Mouse (Mus musculus) neural tube, embryonic 13.5 days (tissue): Measurements from ENCODE around the gene Ndufs5. TPM values are rescaled to one million over a fixed set of nuclear protein-coding genes. Genes with fewer than 3 reads are reported as not detected.

ENCODE experiments used
- ATAC-seq: fragments of 200-750 bp; cut with Nextera tagmentation; 2 replicates; pipeline ENCODE4 v1.8.0; 2017; ENCODE audit warnings: low read depth, mild to moderate bottlenecking, moderate TSS enrichment, moderate library complexity
- H3K27ac ChIP-seq: fragments of 300-500 bp; sonication (generic); replicated peaks from 2 replicates; pipeline ENCODE4 v1.5.1; 2015; ENCODE audit warnings: moderate library complexity, mild to moderate bottlenecking, inconsistent platforms
- H3K27me3 ChIP-seq: fragments of 300-500 bp; sonication (generic); 2 replicates; pipeline ENCODE4 v1.6.1; 2015; ENCODE audit warnings: mild to moderate bottlenecking, inconsistent platforms
- H3K36me3 ChIP-seq: fragments of 300-500 bp; sonication (generic); 2 replicates; pipeline ENCODE4 v1.6.1; 2015; ENCODE audit warnings: mild to moderate bottlenecking, inconsistent platforms
- H3K4me1 ChIP-seq: fragments of 300-500 bp; sonication (generic); replicated peaks from 2 replicates; pipeline ENCODE4 v1.6.1; 2015; ENCODE audit warnings: inconsistent platforms
- H3K4me2 ChIP-seq: fragments of 300-500 bp; sonication (generic); 2 replicates; pipeline ENCODE4 v1.6.1; 2015; ENCODE audit warnings: inconsistent platforms, mild to moderate bottlenecking, moderate library complexity
- H3K4me3 ChIP-seq: fragments of 300-500 bp; sonication (generic); 2 replicates; pipeline ENCODE4 v1.5.1; 2015; ENCODE audit warnings: mild to moderate bottlenecking, inconsistent platforms
- H3K9ac ChIP-seq: fragments of 300-500 bp; sonication (generic); 2 replicates; pipeline ENCODE4 v1.6.1; 2015; ENCODE audit warnings: moderate library complexity, mild to moderate bottlenecking, inconsistent platforms
- H3K9me3 ChIP-seq: fragments of 300-500 bp; sonication (generic); 2 replicates; pipeline ENCODE4 v1.6.1; 2016; ENCODE audit warnings: inconsistent platforms
- WGBS: fragments of 180-500 bp; shearing (Covaris S2); methylation state at CpG from one replicate; pipeline ENCODE4 v1.1.7; 2015; 5-methylcytosine and 5-hydroxymethylcytosine counted together
- polyA plus RNA-seq: library from polyadenylated mRNA; unstranded; fragments of >200 nt; fragmentation: Nextera tagmentation; extraction: Ambion mirVana; gene quantifications from 2 replicates; pipeline ENCODE4 v1.2.1, GENCODE M21; 2015

Ndufs5 gene
- 469 and 474 TPM in 2 replicates for polyA plus RNA-seq

DNA sequence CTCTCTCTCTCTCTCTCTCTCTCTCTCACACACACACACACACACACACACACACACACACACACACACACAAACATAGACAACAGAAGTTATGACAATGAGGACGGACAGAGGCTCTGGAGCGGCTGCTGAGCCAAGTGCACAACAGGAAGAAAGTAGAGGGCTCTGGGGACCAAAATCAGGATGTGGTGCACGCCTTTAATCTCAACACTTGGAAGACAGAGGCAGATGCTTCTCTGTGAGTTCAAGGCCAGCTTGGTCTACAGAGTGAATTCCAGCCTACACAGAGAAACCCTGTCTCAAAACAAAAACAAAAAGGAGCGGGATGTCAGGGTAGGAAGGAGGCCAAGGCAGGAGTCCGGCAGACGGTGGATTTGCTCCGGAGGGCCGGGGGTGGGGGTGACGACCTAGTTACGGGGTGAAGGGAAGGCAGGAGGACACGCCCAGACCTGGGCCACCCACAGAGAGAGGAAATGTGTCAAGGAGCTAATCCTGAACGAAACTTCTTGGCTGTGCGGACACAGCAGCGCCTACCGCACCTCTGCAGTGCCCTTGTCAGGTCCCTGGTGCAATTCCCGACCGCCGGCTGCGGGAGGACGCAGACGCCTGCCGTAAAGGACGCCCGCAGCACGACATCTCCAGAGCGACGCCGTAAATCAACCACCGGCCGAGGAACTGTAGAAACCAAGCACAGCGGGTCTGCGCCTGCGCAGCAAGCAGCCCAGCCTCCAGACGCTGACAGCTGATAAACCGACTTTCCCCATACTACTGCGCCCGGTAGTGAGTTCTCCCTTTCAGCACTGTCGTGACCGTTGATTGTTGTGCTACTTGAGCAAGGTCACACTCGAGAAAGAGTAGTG lies at the start of gene Ndufs5:
TSS of gene Ndufs5 (minus strand) at position 629 of the 860 bp plus-strand sequence.
- peak within 1 kb of the TSS; percentile 80 for H3K27ac ChIP-seq
- H3K9ac ChIP-seq = peak within 1 kb of the TSS; percentile 90
- peak; percentile 97 for ATAC-seq
- under 1% methylated on average over 40 of the region's 40 CpGs for WGBS
- H3K9me3 ChIP-seq = no peaks in the 10 kb centered on the region
- no peaks in the 10 kb centered on the region for H3K27me3 ChIP-seq
- H3K4me1 ChIP-seq = peaks cover 13% of the 10 kb centered on the region
- H3K4me3 ChIP-seq = peak within 1 kb of the TSS; percentile 70
- H3K36me3 ChIP-seq = peaks cover 25% of the 10 kb centered on the region
- H3K4me2 ChIP-seq = peak within 1 kb of the TSS; percentile 67

DNA sequence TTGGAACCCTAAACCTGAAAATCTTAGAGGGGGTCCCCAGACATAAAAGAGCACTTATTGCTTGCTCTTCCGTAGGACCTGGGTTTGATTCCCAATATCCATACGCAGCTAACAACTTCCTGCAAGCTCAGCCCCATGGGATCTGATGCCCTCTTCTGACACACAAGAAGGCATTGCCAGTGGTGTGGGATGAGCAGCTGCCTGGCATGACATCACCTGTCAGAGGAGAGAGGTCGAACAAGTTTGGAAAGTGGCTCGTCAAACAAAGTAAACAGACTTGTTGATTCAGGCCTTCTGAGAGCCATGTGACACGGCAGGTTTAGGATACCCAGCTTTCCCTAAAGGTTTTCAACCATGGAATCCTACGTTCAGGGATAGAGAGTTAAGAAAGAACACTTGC lies 47.1 kb upstream of the Ndufs5 start:
- H3K9me3 ChIP-seq = no peaks in the 10 kb centered on the region
- ATAC-seq = no peak
- H3K27ac ChIP-seq = no peak overlapping the region
- H3K36me3 ChIP-seq = no peaks in the 10 kb centered on the region
- 79% methylated on average over 6 of the region's 6 CpGs for WGBS
- H3K4me1 ChIP-seq = no peaks in the 10 kb centered on the region
- H3K27me3 ChIP-seq = no peaks in the 10 kb centered on the region
- no peak overlapping the region for H3K9ac ChIP-seq
- no peak overlapping the region for H3K4me2 ChIP-seq
- no peak overlapping the region for H3K4me3 ChIP-seq

DNA sequence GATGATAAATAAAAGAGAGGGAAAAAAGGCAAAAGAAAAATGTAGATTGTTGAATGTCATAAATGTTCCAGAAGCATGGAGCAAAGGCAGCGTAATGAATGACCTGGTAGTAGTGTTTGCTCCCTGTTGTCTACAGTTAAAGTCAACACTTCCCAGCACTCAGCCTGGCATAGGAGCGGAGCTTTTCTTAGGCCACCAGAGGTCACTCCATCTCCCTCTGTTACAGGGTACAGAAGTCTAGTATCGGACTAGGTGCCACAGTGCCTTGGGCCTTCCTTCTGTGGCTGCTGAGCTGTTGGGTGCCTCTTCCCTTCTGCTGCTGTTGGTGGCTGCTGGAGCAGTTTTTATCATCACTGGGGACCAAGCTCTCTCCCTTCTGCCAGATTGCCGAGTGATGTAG lies 40.3 kb upstream of the Ndufs5 start:
- Histone ChIP-seq H3K4me3 (no peak overlapping the region), H3K9me3 (no peaks in the 10 kb centered on the region), H3K27me3 (no peaks in the 10 kb centered on the region), H3K4me1 (no peaks in the 10 kb centered on the region), H3K9ac (no peak overlapping the region), H3K27ac (no peak overlapping the region), H3K4me2 (no peak overlapping the region), H3K36me3 (no peaks in the 10 kb centered on the region)
- WGBS = 61% methylated on average over 4 of the region's 4 CpGs
- no peak for ATAC-seq

DNA sequence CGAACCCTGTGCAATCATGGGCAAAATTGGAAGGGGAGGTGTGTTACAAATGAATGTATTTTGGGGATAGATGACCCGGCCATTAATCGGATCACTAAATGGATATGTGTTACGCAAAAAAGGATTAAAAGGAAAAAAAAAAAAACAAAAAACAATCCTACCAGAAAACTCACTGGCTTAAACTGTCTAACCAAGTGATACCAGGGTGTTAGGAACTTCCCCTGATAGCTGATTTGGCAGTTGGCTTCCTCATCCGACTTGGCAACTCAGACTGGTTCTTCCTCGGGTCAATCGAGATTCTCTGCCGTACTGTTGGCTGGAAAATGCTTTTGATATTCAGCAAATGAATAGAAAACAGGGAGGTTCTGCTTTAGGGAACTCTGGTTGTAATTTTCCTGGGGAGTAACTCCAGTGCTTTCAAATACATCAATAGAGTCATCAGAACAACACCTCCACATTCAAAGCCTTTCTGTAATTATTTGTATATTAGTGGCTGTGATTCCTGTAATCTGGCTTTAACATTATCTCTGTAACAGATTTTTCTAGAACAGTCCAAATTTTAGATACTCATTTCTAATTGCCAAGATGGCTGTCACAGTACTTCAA lies 32.8 kb upstream of the Ndufs5 start:
- H3K4me3 ChIP-seq = peak overlapping the region; percentile 100
- H3K4me2 ChIP-seq = peak overlapping the region; percentile 80
- 1% methylated on average over 8 of the region's 8 CpGs for WGBS
- no peak for ATAC-seq
- H3K9ac ChIP-seq = peak overlapping the region; percentile 95
- peak overlapping the region; percentile 52 for H3K27ac ChIP-seq
- H3K27me3 ChIP-seq = peaks cover 8% of the 10 kb centered on the region; the same call in 1 of the 2 replicates
- peaks cover 38% of the 10 kb centered on the region for H3K4me1 ChIP-seq
- no peaks in the 10 kb centered on the region for H3K9me3 ChIP-seq
- no peaks in the 10 kb centered on the region for H3K36me3 ChIP-seq

DNA sequence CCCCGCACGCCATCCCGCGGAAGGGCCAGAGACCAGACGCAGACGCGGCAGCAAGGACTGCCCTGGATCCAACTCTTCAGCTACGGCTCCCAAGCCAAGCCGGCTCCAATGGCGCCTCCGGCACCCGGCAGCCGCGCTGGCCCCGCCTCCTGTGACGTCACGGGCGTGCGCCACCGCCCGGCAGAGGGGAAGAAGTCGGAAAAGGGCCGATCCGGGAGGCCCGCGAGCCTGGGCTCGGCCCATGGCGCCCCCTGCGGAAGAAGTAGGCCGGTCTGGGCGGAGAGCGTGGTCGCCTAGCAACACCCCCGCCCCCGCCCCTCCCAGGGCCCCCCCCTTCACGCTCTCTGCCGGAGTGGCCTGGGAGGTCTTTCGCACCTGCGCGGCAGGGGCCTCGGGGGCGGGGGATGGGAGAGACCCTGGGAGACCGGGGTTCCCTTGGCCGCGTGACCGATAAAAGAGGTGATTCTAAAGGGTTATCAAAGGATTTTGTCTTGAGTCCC lies 32.2 kb upstream of the Ndufs5 start, which contains the start of gene Akirin1:
TSS of gene Akirin1 (minus strand) at position 194 of the 500 bp plus-strand sequence.
- Histone ChIP-seq H3K9me3 (no peaks in the 10 kb centered on the region), H3K4me3 (peak within 1 kb of the TSS; percentile 100), H3K27me3 (peaks cover 8% of the 10 kb centered on the region; the same call in 1 of the 2 replicates), H3K4me2 (peak within 1 kb of the TSS; percentile 80), H3K36me3 (no peaks in the 10 kb centered on the region), H3K4me1 (peaks cover 43% of the 10 kb centered on the region), H3K27ac (peak within 1 kb of the TSS; percentile 97), H3K9ac (peak within 1 kb of the TSS; percentile 95)
- ATAC-seq = peak; percentile 98
- WGBS = under 1% methylated on average over 46 of the region's 46 CpGs

DNA sequence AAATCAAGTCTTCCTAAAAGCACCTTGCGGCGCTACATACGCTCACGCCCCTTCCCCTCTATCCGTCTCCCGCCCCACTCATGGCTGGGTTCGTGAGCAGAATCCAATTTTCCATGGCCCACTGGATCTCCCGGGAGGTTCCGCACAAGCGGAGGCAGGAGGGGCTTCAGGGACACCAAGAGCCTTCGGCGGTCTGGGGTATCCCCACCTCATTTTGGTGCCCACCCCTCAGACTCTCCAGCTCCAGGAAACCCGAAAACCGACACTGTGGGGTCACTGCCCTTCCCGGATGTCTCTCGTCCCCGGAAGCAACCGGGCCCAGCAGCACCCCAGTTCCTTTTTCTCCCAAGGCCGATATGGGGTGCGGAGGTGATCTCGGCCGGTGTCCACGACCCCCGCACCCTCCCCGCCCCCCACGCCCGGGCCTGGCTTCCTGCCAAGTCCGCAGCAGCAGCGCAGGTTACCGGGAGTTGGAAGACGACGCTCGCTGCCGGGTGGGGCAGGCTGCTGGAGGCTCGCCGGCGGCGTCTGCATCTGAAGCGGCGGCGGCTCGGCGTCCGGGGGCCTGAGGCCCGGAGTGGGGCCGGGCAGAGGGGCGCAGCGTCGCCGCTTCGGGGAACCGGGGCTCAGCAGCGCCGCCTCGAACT lies 31.6 kb upstream of the Ndufs5 start:
- Histone ChIP-seq H3K4me2 (peak overlapping the region; percentile 80), H3K27ac (peak overlapping the region; percentile 97), H3K4me3 (peak overlapping the region; percentile 100), H3K9me3 (no peaks in the 10 kb centered on the region), H3K27me3 (peaks cover 8% of the 10 kb centered on the region; the same call in 1 of the 2 replicates), H3K4me1 (peaks cover 49% of the 10 kb centered on the region), H3K36me3 (no peaks in the 10 kb centered on the region), H3K9ac (peak overlapping the region; percentile 95)
- 1% methylated on average over 54 of the region's 55 CpGs for WGBS
- ATAC-seq = peak; percentile 80

DNA sequence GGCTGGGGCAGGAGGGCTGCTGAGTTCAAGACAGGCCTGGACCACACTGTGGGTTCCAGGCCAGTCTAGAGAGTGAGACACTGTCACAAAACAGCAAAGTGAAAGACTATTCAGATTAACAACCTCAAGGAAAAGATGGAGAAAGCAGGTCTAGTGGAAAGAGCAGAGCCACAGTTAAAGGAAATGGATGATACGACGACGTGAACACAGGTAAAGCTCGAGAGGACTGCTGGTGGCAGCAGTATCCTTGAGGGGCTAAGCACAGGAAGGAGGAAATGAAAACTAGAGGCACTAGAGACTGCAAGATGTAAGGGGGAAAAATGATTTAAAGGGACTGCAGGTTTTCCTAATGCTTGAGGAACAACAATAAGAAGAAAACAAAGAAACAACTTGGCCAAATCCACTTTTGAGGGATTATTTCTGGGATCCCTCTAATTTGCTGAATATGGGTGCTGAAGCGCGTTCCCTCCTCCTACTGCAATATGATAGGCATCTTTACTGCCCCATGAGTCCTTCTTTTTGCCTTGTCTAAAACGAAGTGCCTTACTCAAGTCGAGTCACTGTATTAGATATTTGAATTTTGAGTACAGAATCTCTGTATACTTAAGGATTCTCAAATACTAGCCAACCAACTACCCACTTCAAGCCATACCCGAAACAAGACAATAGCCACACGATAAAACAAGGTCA lies 30.9 kb upstream of the Ndufs5 start:
- 14% methylated on average over 10 of the region's 10 CpGs for WGBS
- Histone ChIP-seq H3K36me3 (no peaks in the 10 kb centered on the region), H3K27ac (peak overlapping the region; percentile 97), H3K4me3 (peak overlapping the region; percentile 100), H3K4me2 (peak overlapping the region; percentile 80), H3K27me3 (peaks cover 8% of the 10 kb centered on the region; the same call in 1 of the 2 replicates), H3K9ac (peak overlapping the region; percentile 95), H3K9me3 (no peaks in the 10 kb centered on the region), H3K4me1 (peaks cover 52% of the 10 kb centered on the region)
- no peak for ATAC-seq

DNA sequence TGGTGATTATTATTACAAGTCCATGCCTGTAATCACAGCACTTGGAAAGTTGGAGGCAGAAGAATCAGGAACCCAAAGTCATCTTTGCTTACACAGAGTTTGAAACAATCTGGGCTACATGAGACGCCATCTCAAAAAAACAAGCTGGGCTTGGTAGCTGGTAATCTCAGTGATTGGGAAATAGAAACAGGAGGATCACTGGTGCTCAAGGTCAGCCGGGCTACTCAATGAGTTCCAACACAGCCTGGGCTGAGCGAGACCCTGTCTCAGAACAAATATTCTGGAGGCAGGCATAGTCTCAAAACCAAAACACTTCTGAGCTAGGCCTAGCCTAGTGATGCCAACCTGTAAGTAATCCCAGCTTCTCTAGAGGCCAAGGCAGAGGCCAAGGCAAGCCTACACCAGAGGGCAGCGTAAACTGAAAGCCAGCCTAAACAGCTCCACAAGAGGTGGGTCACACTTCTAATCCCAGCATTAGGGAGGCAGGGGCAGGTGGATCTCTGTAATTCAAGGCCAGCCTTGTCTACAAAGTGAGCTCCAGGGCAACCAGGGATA lies 27.3 kb upstream of the Ndufs5 start:
- Histone ChIP-seq H3K9me3 (no peaks in the 10 kb centered on the region), H3K4me3 (no peak overlapping the region), H3K36me3 (peaks cover 28% of the 10 kb centered on the region), H3K27ac (no peak overlapping the region; the same call in 1 of the 2 replicates), H3K4me2 (no peak overlapping the region), H3K9ac (no peak overlapping the region), H3K4me1 (peaks cover 47% of the 10 kb centered on the region), H3K27me3 (no peaks in the 10 kb centered on the region)
- no peak for ATAC-seq
- WGBS = 93% methylated on average over 4 of the region's 4 CpGs

DNA sequence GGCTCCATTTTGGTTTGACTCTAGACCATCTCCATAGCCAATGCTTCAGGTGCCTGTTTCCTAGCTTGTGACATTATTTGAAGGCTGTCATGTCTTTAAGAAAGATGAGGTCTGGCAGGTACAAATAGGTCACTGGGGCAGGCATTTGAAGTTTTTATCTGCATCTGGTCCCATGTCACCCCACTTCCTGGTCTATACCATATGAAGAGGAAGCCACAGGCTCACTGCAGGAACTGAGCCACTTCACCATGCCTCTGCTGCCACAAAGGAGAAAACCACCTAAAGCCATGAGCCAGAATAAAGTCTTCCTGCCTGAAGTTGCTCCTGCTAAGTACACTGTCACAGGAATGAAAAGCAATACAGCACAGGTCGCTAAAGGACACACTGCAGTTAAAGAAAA lies 24.9 kb upstream of the Ndufs5 start:
- ATAC-seq = no peak
- Histone ChIP-seq H3K27ac (no peak overlapping the region), H3K9ac (no peak overlapping the region), H3K4me1 (peaks cover 35% of the 10 kb centered on the region), H3K36me3 (peaks cover 52% of the 10 kb centered on the region), H3K4me3 (no peak overlapping the region), H3K4me2 (no peak overlapping the region), H3K9me3 (no peaks in the 10 kb centered on the region), H3K27me3 (no peaks in the 10 kb centered on the region)
- WGBS = 89% methylated on average over 1 of the region's 1 CpGs

DNA sequence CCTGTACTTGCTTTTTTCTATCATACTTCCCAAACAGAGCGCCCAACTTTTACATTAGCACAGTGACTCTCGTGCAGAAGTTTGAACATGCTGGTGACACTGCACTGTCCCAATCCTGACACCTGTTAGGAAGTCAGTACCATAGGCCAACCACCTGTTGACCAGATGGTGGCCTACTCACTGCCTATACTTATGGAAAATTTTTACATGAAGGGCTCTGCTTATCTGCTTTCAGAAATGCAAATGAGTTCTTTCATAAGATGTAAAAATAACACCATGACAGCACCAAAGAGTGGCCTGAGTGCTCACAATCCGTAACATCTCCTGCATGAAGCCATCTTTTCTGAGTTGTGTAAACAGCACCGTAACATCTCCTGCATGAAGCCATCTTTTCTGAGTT lies 20.7 kb upstream of the Ndufs5 start:
- Histone ChIP-seq H3K9me3 (no peaks in the 10 kb centered on the region), H3K9ac (no peak overlapping the region), H3K36me3 (peaks cover 78% of the 10 kb centered on the region), H3K27ac (no peak overlapping the region), H3K27me3 (no peaks in the 10 kb centered on the region), H3K4me2 (no peak overlapping the region), H3K4me1 (no peaks in the 10 kb centered on the region), H3K4me3 (no peak overlapping the region)
- no peak for ATAC-seq
- WGBS = 94% methylated on average over 4 of the region's 4 CpGs

DNA sequence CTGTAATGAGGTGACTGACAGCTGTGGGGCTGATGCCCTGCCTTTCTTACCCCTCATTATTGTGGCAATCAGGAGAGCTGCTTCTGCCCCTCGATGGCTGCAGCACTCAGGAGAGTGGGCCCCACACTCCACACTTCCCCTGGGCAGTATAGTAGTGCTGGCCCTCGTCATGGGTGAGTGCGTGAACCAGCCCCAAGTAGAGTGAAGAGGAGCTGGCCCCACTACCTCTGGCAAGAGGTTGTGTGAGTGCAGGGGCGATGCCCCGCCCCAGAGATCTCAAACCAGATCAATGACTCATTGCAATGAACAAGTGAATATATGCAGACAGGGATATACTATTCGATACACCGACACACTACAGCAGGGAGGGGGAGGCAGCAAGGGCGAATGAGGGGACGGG lies 15.5 kb upstream of the Ndufs5 start:
- Histone ChIP-seq H3K4me1 (no peaks in the 10 kb centered on the region), H3K36me3 (peaks cover 59% of the 10 kb centered on the region), H3K9me3 (no peaks in the 10 kb centered on the region), H3K27ac (no peak overlapping the region), H3K4me3 (no peak overlapping the region), H3K9ac (no peak overlapping the region), H3K4me2 (no peak overlapping the region), H3K27me3 (no peaks in the 10 kb centered on the region)
- no peak for ATAC-seq
- WGBS = 93% methylated on average over 9 of the region's 9 CpGs
